Mouse (Mus musculus) limb, embryonic 10.5 days (tissue): ENCODE results near the gene Fubp3. TPM values are rescaled to one million over a fixed set of nuclear protein-coding genes. Genes with fewer than 3 reads are reported as not detected.
A peak's percentile ranks its signal among the peaks of the same experiment; 100 is the strongest.

Source experiments
- DNase-seq: peaks from one replicate; pipeline ENCODE4 v3.0.0-alpha.2; 2017; ENCODE audit warnings: low spot score
- H3K27ac ChIP-seq: fragments of 300-500 bp; sonication (generic); 2 replicates; pipeline ENCODE4 v1.5.1; 2016; ENCODE audit warnings: mild to moderate bottlenecking
- H3K27me3 ChIP-seq: fragments of 300-500 bp; sonication (generic); 2 replicates; pipeline ENCODE4 v1.6.1; 2016; ENCODE audit warnings: low read depth, mild to moderate bottlenecking; ENCODE audit not compliant: poor library complexity, severe bottlenecking
- H3K36me3 ChIP-seq: fragments of 300-500 bp; sonication (generic); 2 replicates; pipeline ENCODE4 v1.6.1; 2016; ENCODE audit warnings: mild to moderate bottlenecking, moderate library complexity
- H3K4me1 ChIP-seq: fragments of 300-500 bp; sonication (generic); 2 replicates; pipeline ENCODE4 v1.6.1; 2016
- H3K4me3 ChIP-seq: fragments of 300-500 bp; sonication (generic); 2 replicates; pipeline ENCODE4 v1.5.1; 2016; ENCODE audit warnings: mild to moderate bottlenecking, moderate library complexity
- H3K9me3 ChIP-seq: fragments of 300-500 bp; sonication (generic); replicated peaks from 2 replicates; pipeline ENCODE4 v1.6.1; 2016; ENCODE audit warnings: mild to moderate bottlenecking
- WGBS: fragments of 180-500 bp; shearing (Covaris S2); methylation state at CpG from one replicate; pipeline ENCODE4 v1.1.7; 2016; 5-methylcytosine and 5-hydroxymethylcytosine counted together
- polyA plus RNA-seq: library from polyadenylated mRNA; unstranded; fragments of >200 nt; fragmentation: Nextera tagmentation; extraction: Ambion mirVana; gene quantifications from 2 replicates; pipeline ENCODE4 v1.2.1, GENCODE M21; 2016

Gene Fubp3
- polyA plus RNA-seq, 1 experiment from 2014 or later, result 92.1 TPM

- Histone ChIP-seq H3K27me3 (no peaks in the 10 kb centered on the region), H3K9me3 (no peaks in the 10 kb centered on the region), H3K4me1 (no peaks in the 10 kb centered on the region), H3K27ac (no peak overlapping the region), H3K36me3 (peaks cover 73% of the 10 kb centered on the region), H3K4me3 (no peak overlapping the region)
- DNase-seq, result no peak
- WGBS, result 87% methylated on average over 2 of the region's 2 CpGs
Measured at GRCm38 (mm10) chr2:31581617-31582016, 9.2 kb downstream of the Fubp3 start.

- H3K27ac ChIP-seq, result no peak overlapping the region
- H3K4me3 ChIP-seq, result no peak overlapping the region
- H3K27me3 ChIP-seq, result no peaks in the 10 kb centered on the region
- no peak for DNase-seq
- no peaks in the 10 kb centered on the region for H3K9me3 ChIP-seq
- 89% methylated on average over 9 of the region's 9 CpGs for WGBS
- peaks cover 96% of the 10 kb centered on the region for H3K36me3 ChIP-seq
- H3K4me1 ChIP-seq, result no peaks in the 10 kb centered on the region
Measured at GRCm38 (mm10) chr2:31591799-31592484, 19.5 kb downstream of the Fubp3 start.

- H3K36me3 ChIP-seq, result peaks cover 99% of the 10 kb centered on the region
- no peak overlapping the region for H3K27ac ChIP-seq
- no peaks in the 10 kb centered on the region for H3K9me3 ChIP-seq
- no peak for DNase-seq
- WGBS, result 93% methylated on average over 1 of the region's 1 CpGs
- peaks cover 9% of the 10 kb centered on the region; the same call in 1 of the 2 replicates for H3K4me1 ChIP-seq
- H3K4me3 ChIP-seq, result no peak overlapping the region
- H3K27me3 ChIP-seq, result no peaks in the 10 kb centered on the region
Measured at GRCm38 (mm10) chr2:31607555-31607954, 35.1 kb downstream of the Fubp3 start.

- DNase-seq, result no peak
- peaks cover 9% of the 10 kb centered on the region; the same call in 1 of the 2 replicates for H3K4me1 ChIP-seq
- WGBS, result 32% methylated on average over 7 of the region's 7 CpGs
- no peaks in the 10 kb centered on the region for H3K9me3 ChIP-seq
- H3K4me3 ChIP-seq, result no peak overlapping the region
- H3K27ac ChIP-seq, result no peak overlapping the region
- no peaks in the 10 kb centered on the region for H3K27me3 ChIP-seq
- peaks cover 99% of the 10 kb centered on the region for H3K36me3 ChIP-seq
Measured at GRCm38 (mm10) chr2:31609859-31610261, 37.4 kb downstream of the Fubp3 start.

GRCm38 (mm10) chr2:31610922-31611321 is 38.5 kb downstream of the Fubp3 start:
- DNase-seq, result no peak
- Histone ChIP-seq H3K9me3 (no peaks in the 10 kb centered on the region), H3K27ac (no peak overlapping the region), H3K4me1 (peaks cover 9% of the 10 kb centered on the region; the same call in 1 of the 2 replicates), H3K36me3 (peaks cover 99% of the 10 kb centered on the region), H3K4me3 (no peak overlapping the region), H3K27me3 (no peaks in the 10 kb centered on the region)
- WGBS, result 71% methylated on average over 4 of the region's 4 CpGs

GRCm38 (mm10) chr2:31611400-31611799 is 38.9 kb downstream of the Fubp3 start:
- Histone ChIP-seq H3K4me3 (no peak overlapping the region), H3K36me3 (peaks cover 98% of the 10 kb centered on the region), H3K27me3 (no peaks in the 10 kb centered on the region), H3K27ac (no peak overlapping the region), H3K4me1 (peaks cover 9% of the 10 kb centered on the region; the same call in 1 of the 2 replicates), H3K9me3 (no peaks in the 10 kb centered on the region)
- WGBS, result 78% methylated on average over 8 of the region's 8 CpGs
- no peak for DNase-seq

GRCm38 (mm10) chr2:31612627-31613026 is 40.2 kb downstream of the Fubp3 start:
- Histone ChIP-seq H3K27me3 (no peaks in the 10 kb centered on the region), H3K36me3 (peaks cover 92% of the 10 kb centered on the region), H3K4me3 (no peak overlapping the region), H3K27ac (no peak overlapping the region), H3K9me3 (no peaks in the 10 kb centered on the region), H3K4me1 (peaks cover 9% of the 10 kb centered on the region; the same call in 1 of the 2 replicates)
- 71% methylated on average over 6 of the region's 6 CpGs for WGBS
- DNase-seq, result no peak

GRCm38 (mm10) chr2:31613781-31614180 is 41.3 kb downstream of the Fubp3 start:
- H3K27ac ChIP-seq, result no peak overlapping the region

GRCm38 (mm10) chr2:31618484-31619161 is 46.2 kb downstream of the Fubp3 start:
- H3K9me3 ChIP-seq, result no peaks in the 10 kb centered on the region
- H3K4me3 ChIP-seq, result no peak overlapping the region
- H3K27me3 ChIP-seq, result no peaks in the 10 kb centered on the region
- WGBS, result 89% methylated on average over 14 of the region's 14 CpGs
- peaks cover 43% of the 10 kb centered on the region for H3K36me3 ChIP-seq
- no peak for DNase-seq
- H3K4me1 ChIP-seq, result no peaks in the 10 kb centered on the region
- H3K27ac ChIP-seq, result no peak overlapping the region

More at GRCm38 (mm10) chr2:31613781-31614180, 41.3 kb downstream of the Fubp3 start:
- no peak for DNase-seq
- WGBS, result 86% methylated on average over 7 of the region's 7 CpGs
- H3K4me3 ChIP-seq, result no peak overlapping the region
- no peaks in the 10 kb centered on the region for H3K27me3 ChIP-seq
- H3K9me3 ChIP-seq, result no peaks in the 10 kb centered on the region
- H3K4me1 ChIP-seq, result peaks cover 9% of the 10 kb centered on the region; the same call in 1 of the 2 replicates
- H3K36me3 ChIP-seq, result peaks cover 88% of the 10 kb centered on the region

- no peak overlapping the region for H3K27ac ChIP-seq
- H3K27me3 ChIP-seq, result no peaks in the 10 kb centered on the region
- H3K36me3 ChIP-seq, result peaks cover 37% of the 10 kb centered on the region
- H3K4me3 ChIP-seq, result no peak overlapping the region
- no peaks in the 10 kb centered on the region for H3K9me3 ChIP-seq
- no peak for DNase-seq
- no peaks in the 10 kb centered on the region for H3K4me1 ChIP-seq
- 89% methylated on average over 6 of the region's 6 CpGs for WGBS
Measured at GRCm38 (mm10) chr2:31619208-31619607, 46.8 kb downstream of the Fubp3 start.

- no peak overlapping the region for H3K4me3 ChIP-seq
- H3K9me3 ChIP-seq, result no peaks in the 10 kb centered on the region
- no peak overlapping the region for H3K27ac ChIP-seq
- no peaks in the 10 kb centered on the region for H3K36me3 ChIP-seq
- no peak for DNase-seq
- peaks cover 83% of the 10 kb centered on the region for H3K27me3 ChIP-seq
- peaks cover 30% of the 10 kb centered on the region for H3K4me1 ChIP-seq
- 72% methylated on average over 3 of the region's 3 CpGs for WGBS
Measured at GRCm38 (mm10) chr2:31633531-31633930, 61.1 kb downstream of the Fubp3 start.

GRCm38 (mm10) chr2:31635281-31636137 is 63.1 kb downstream of the Fubp3 start:
- Histone ChIP-seq H3K27me3 (peaks cover 100% of the 10 kb centered on the region), H3K9me3 (no peaks in the 10 kb centered on the region), H3K27ac (no peak overlapping the region), H3K4me3 (peak overlapping the region; percentile 35), H3K4me1 (peaks cover 47% of the 10 kb centered on the region), H3K36me3 (no peaks in the 10 kb centered on the region)
- WGBS, result under 1% methylated on average over 52 of the region's 52 CpGs
- DNase-seq, result peak; percentile 53
